Mouse (Mus musculus) c-Kit-positive CD71-negative TER-119-negative erythroid progenitor cells, embryonic 14.5 days (primary cell): ENCODE data around the gene Med24.

Source experiments
- DNase-seq: peaks from one replicate; pipeline ENCODE4 v3.0.0-alpha.2; 2013; ENCODE audit warnings: low read depth

Med24 gene

DNA sequence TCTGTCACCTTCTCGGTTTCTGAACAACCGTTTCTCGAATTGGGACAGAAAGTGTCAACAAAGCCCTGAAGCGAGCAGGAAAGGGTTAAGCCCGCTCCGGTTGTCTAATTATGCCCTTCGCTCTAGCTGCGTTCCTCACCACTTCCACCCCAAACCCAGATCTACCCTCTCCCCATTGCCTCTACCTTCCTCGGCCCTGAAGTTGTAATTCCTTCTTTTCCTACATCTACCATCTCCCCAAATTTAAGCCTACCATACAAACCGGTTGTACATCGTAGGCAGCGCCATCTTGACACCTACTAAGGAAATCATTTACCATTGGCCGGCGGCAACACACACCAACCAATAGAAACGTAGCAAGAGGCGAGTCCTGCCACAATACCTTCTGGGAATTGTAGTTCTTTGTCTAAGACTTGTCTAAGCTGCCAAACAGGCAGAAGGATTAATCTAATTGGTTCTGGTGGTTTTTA lies at the start of gene Med24:
TSS of gene Med24 (minus strand) at position 317 of the 470 bp plus-strand sequence.
- DNase-seq: peak; percentile 83

DNA sequence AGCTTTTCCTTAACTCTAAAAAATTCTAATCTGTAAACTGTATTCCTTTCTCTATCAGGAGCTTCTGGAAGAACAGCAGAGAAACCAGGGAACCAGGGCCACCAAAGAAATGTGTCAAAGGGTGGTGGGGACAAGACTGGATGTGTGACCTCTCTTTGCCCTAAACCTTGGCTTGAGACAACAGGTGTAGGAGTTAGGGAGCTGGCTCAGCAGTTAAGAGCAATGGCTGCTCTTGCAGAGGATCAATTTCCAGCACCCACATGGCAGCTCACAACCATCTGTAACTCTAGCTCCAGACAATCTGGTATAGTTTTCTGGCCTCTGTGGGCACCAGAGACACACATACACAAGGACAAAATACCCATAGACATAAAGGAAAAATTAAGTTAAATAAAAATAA lies 48.7 kb upstream of the Med24 start:
- DNase-seq: no peak

DNA sequence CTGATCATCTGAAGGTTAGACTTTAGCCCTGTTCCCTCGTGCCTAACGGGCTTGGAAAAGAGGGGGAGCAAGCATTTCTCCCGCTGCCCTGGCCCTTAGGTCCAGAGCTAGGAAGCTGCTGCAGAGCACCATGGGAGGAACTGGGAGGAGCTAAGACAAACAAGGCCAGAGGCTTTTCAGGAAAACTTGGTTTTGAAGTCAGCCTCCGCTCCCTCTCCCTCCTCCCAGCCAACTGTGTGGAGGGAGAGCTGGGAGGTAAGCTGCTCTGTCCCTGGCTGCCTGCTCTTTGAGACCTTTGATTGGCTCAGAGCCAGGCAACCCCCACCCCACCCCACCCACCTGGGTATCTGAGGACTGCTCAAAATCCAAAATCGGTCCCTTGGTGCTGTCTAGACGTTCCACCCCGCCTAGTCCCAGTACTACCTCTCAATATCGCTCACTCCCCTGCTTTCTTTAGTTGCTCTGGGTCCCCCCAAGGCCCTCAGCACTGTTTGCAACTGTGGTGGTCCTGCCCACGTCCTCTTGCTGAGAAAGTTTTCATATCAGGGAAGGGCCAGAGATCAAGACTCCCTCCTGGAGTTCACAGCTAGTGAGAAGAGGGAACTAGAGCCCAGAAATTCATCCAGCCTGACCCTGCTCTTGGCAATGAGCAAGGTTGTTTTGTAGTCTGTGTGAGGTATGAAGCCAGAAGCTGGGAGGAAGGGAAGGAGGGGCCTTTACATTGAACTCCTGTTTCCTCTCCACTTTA lies 47.8 kb upstream of the Med24 start:
- no peak for DNase-seq

DNA sequence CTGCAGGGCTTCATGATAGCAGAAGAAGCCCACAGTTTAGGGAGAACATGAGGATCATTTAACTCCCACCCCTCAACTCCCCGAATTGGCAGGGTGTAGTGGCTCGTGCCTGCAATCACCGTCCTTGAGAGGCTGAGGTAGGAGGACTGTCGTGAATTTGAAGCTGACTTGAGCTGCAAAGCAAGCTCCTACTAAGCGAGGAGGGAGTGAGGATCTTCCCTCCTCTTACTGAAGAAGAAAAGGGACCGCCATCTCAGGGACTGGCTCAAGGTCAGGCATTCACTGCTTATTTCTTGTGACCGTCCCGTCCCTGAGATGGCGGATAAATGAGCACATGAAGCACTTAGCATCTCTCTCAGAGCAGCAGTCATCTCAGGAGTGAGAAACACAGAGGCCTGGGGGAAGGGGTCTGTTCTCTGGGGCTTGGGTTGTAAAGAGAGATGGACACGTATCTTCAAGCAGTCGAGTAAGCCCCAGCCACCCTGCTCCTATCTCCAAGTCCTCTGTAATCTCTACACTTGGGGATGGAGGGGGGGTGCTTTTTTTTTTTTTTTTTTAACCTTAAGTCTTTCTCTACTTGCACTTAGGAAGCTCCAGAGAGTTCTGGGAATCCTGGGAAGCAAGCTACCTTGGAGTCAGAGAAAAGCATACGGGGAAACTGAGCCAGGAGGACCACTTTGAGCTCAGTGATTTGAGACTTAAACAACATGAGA lies 47.0 kb upstream of the Med24 start:
- no peak for DNase-seq

DNA sequence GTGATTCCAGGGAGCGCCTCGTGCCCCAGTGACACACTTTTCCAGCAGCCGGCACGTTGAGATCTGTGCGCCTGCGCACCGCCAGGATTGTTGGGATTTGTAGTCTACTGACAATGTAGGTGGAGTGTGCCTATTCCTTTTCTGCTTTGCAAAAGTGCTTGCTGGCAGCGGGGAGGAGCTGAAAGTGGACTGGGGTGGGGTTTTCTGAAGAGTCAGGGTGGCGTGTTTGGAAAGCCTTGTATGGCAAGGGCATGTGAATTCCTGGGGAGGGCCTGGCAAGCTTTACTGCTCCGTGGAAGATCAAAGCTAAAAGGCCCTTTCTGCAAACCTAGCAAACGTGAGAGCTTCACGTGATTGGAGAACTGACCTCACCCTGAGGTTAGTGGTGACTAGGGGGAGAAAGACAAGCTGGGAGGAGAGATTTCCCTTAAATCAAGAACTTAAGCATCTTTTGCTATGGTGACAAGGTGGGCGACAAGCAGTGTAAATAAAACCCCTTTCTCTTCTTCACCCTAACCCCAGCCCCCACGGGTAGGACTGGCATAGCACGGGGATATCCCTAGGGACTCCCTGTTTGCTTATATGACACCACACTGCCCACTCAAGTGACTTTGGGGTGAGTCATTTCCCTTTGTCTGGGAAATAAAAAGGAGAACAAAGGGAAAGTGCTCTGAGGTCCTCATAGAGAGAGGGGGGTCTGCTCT lies 46.3 kb upstream of the Med24 start:
- DNase-seq: peak; percentile 92

DNA sequence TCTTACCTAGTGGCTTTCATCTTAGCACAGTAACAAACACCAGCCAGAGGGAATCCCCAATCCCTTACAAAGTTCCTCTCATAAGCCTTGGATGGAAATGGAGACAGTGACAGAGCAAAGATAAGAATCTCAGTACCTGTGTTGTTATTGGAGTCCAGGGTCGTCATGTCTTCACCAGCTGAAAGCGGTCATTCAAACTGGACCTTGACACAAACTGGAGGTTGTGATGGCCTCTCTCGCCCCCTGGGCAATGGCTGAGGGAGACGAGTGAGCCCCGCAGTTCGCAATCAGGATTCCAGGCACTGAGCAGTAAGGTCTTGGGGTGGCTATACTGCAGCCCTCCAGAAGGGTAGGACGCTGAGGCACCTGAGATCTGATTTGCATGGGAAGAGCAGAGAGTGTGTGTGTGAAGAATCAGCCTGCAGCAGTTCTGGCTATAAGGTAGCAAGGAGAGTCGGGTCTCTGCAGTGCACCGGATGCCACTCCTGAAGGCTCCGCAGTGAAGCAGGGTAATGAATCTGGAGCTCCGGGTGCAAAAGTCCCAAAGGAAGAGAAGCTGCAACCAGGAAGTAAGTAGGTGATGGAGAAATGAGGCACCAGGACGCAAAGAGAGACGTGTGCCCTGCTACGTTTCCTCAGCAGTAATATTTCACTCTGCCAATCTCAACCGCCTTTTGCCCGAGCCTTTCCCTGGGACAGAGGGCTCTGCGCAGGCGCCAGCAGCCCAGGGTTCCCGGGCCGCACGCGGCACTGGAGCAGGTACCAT lies 45.5 kb upstream of the Med24 start, which contains the start of gene Nr1d1:
TSS of gene Nr1d1 (minus strand) at position 752 of the 766 bp plus-strand sequence.
- no peak for DNase-seq

DNA sequence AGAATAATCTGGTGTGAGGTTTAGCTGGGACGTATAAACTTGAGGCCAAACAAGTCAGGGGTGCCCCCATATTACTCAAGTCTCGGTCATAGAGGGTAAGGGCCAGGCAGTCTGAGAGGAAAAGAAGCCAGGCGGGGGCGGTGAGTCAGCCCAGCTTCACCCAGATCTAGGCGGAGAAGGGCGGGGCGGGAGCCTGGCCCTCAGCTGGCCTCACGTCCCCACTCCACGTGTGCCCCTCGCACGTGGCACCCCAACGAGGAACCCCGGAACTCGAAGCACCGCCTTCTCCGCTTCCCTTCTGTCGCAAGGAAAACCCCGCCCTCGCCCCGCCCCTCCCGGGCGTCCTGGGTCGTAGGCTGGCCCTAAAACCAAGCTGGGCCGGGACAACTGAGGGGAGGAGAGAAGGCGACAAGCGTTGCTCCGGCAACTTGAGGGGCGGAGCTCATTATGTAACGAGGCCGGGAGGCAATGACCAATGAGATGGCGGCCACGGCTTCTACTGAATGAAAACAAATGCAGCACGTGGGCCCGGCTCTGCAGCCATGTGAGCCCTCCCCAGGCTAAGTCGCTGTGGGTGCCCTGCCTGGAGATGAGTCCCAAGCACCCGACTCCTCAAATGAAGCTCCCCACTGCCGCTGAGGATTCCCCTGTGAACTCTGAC lies 44.5 kb upstream of the Med24 start:
- DNase-seq: peak; percentile 99

DNA sequence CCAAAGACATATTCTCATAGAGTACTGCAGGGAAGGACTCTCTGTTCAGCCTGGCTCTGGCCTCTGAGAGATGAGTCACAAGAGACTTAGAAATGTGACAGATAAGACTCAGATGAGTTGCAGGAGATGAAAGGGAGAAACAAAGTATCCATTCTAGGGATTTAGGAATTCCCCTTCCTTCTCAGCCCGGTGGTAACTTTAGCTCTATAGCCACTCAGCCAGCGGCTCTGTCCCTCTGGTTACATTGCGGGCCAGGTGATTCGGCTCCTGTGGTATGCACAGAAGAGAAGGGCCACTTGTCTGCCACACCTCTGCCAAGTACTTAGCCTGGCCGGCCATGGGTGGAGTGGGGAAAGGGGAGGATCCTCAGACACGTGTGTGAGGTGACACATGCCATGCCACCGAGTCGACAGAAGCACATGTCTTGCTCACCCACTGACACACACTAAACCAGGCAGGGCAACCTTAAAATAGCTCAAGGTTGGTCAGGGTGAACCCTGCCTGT lies 43.5 kb upstream of the Med24 start:
- DNase-seq: no peak

DNA sequence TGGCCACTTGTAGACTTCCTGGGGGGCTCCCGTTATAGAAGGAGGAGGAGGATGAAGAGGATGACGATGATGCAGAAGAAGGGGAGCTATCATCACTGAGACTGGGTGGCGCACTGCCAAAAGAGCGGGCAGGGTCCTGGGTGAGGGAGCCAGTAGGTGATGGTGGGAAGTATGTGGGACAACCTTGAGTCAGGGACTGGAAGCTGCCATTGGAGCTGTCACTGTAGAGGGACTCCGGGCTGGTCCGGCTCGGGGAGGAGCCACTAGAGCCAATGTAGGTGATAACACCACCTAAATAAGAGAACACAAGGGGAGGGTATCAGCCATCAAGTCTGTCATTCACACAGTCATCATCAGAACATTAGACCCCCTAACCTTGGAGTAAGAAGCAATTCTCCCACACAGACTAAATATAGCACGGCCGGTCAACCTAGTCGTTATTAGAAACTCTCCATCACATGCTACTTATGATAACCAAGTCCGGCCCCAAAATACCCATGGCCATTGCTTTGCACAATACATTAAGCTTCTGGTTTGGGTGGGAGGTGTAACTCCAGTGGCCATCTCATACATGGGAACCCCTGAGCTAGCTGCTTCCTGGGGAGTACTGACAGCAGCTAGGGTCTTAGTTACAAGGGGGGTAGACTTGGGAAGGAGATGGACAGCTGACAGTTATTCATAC lies 42.8 kb upstream of the Med24 start:
- DNase-seq: no peak

DNA sequence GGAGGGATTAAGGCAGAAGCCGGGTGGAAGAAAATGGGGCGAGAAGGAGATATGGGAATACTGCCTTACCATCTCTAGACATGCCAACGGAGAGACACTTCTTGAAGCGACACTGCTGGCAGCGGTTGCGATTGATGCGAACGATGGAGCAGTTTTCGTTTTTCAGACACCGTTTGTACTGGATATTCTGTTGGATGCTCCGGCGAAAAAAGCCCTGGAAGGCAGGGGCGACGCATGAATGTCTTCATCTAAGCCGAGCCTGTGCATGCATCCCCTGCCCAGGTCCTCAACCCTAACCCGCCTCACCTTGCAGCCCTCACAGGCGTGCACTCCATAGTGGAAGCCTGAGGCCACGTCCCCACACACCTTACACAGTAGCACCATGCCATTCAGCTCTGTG lies 41.9 kb upstream of the Med24 start:
- no peak for DNase-seq

DNA sequence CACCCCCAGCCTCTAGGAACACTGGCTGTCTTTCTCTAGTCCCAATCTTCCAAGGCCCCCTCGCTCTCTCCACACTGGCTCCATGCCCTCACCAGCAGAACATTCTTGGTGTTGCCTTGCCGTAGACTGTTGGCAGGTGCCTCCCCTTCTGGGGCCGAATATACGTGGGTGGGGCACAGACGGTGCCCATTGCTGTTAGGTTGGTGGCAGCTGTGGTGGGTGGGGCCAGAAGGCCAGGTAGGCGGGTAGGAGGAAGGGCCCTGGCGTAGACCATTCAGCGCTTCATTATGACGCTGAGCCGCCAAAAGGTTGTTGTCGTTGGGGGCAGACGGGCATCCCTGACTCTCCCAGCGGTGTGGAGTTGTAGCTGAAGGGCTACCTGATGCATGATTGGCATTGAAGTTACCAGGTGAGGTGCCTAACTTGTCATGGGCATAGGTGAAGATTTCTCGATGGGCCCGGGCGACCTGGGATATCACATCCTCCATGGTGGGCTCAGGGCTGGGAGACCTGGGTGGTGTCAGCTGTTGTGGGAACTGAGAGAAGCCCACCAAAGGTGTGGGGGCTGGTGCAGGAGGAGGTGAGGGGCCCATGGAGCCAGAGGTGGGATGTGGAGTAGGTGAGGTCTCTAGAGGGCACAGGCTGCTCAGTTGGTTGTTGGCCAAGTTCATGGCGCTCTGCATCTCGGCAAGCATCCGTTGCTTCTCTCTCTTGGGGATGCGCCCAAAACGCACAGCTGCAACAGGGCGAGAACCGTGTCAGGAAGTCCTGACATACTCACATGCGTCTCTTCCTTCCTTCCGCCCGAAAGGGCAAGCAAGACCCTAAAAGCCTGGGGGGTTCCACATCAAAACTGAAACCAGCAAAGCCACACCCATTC lies 41.1 kb upstream of the Med24 start:
- no peak for DNase-seq

DNA sequence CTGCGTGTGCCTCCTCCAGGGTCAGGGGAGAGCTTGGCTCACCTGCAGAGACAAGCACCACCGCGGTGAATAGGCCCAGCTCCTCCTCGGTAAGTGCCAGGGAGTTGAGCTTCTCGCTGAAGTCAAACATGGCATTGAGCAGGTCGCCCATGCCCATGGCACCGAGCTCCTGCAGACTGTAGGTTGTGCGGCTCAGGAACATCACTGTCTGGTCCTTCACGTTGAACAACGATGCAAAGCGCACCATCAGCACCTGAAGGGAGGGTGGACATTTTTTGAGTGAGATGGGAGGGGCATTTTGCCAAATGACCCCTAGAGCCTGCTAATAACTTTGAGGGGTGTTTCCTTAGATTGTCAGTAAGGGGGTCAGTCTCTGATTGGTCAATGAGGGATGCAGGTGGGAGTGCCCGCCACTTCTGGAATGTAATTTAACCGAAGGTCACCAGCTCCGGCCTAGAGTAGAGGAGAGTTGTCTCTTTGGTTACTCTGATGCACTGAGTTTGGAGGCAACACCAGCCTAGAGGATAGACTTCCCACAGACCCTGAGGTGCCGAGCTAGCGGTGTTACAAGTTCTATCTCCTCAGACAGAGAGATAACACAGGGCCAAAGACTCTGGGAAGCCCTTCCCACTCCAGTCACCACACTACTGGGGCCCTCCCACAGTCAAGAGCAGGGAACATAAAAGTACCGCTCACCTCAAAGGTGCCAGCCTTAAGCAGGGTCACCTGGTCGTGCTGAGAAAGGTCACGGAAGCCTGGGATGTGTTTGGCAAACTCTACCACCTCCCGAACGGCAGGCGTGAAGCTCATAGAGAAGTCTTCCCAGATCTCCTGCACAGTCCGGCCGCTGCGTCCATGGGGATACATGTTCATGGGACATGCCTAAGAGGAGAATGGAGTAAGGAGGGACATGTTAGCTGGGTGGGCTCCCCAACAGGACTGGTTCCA lies 40.0 kb upstream of the Med24 start:
- no peak for DNase-seq

DNA sequence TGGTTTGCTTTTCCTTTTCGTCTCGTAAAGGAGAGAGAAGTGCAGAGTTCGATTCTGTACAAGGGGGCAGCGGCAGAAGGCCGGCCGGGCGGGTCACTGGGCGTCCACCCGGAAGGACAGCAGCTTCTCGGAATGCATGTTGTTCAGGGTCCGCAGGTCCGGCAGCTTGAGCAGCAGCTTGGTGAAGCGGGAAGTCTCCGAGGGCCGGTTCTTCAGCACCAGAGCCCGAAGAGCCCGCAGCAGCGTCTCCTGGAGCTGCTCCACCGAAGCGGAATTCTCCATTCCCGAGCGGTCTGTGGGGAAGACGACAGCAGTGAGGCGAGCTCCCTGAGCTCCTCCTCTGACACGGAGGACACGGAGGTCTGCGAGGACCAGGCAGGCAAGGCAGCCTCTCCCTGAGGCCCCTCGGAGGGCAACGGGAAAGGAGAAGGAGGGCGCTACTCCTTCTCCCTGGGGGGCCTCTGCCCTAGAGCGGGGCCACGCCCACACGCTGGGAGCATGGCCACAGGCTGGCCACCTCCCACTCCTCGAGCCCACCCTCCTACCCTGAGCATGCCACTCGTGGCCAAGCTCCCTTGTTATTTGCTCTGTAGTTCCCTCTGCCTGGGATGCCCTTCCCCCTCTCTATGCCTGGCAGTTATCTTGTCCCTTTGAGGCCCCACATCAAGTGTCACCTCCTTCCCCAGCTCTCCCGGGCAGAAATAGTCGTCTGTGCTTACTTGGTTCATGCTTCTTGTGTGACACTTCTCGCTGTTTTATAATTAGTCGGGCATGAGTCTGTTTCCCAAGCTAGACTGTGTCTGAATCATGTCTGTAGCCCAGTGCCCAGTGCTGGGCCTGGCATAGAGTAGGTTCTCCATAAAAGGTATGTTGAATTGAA lies 39.1 kb upstream of the Med24 start:
- no peak for DNase-seq

DNA sequence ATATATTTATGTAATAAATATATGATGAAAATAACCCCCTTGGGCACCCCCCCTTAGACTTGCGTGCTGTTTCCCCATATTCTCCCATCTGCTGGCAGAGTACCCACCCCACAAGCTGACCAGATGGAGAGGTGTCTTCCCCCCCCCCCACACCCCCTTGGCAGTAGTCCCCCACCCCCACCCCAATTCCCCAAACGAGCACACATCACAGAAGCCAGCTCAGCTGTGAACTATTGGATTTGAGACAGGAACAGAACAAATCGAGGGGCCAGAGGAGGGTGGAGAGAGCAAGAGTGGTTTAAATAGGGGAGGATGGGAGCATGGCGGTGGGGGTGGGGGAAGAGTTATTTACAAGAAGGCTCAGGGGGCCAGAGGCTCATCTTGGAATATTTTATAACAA lies 38.5 kb upstream of the Med24 start:
- no peak for DNase-seq

DNA sequence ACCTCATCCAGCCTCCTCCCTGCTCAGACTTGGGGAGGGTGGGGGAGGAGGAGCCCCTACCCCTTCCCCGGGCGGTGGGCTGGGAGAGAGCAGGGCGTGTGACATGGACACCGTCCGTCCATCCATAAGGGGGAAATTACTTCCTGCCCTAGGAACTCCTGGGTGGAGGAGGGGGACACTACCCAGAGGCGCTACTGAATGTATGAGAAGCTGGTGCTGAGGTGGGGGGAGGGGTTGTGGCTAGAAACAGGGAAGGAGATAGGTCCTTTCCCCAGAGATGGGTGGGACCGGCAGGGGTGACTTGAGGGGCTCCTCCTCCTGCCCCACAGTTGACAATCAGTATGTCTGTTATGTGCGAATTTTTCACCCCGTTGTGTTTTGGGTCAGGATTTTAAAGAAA lies 38.0 kb upstream of the Med24 start:
- no peak for DNase-seq

DNA sequence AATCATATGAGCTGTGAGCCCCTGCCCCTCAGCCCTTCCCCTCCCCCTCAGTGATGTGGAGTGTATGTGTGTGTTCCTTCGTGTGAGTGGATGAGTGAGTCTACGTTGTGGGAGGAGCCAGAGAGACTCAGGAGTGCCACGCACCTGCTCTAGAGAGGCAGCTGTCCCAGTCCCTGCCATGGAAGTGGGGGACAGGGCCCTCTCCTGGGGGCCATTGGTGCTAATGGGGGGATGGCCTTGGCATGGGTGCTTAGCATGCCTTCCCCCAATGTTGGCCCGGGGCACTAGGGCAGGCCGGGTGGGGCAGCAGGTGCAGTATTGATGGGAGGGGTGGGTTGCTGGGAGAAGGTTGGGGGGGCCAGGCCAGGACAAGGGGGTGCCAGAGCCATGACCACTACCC lies 37.6 kb upstream of the Med24 start:
- DNase-seq: no peak

DNA sequence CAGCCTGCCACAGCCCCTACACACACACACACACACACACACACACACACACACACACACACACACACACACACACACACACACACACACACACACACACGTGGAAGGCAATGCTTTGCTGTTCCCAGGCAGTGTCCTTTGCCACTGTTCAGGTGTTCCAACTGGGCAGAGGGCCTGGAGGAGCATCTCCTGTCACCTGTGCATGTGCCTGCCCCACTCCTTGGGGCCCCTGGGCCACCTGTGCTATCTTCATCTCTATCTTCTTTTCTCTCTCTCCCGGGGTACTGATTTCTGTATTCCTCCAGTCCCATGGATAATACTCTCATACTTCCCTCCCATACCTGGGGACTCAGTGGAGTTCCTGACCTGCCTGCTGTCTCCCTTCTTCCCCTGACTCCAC lies 37.1 kb upstream of the Med24 start:
- DNase-seq: no peak
